Mouse (Mus musculus): ENCODE results near the gene Olfr615.
"Not testable (repeated sequence)": the region's sequence is repeated elsewhere in the genome, so short reads cannot be mapped to it uniquely, and the experiment has no call there.

Olfr615 gene

GRCm38 (mm10) chr7:103555779-103556178 lies at the start of gene Olfr615:
Olfr615 (plus strand) TSS chr7:103556079.
- DNase-seq, result no peak

DNA sequence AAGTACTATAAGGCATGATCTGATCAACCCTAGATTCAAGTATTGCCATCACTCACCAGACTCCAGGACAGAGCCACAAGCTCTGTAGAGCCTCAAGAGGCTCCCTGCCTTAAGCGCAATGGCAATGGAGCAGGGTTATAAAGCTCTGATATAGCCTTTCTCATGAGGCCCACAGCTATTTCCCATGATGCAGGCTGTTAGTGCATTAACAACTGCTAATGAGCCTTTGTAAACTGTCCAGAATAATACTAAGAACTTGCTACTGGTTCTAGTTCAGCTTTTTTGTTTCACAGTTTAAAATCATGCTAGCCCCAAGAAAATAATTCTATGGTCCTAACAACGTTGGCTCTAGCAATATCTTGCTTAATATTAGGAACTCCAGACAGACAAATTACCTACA lies 43.9 kb upstream of the Olfr615 start, which contains the start of gene Olfr610:
Gene Olfr610 (minus strand): TSS at position 101 of the 400 bp plus-strand sequence.
- no peak for DNase-seq

DNA sequence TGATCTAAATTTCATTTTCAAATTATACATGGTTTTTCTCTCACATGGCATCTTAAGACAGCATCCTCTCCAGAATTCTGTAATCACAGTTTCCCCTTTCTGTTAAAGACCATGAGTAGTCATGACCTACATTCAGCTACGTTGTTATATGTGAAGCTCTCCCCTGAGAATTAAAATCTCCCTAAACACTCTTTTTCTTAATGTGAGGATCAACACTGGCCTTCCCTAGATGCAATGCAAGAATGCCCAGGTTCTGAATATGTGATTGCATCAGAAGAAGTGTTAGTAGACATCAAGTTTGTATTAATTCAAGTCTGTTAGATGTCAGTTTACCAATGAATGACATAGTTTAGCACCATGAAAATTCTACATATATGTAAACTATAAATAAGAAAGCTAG lies 35.1 kb upstream of the Olfr615 start, which contains the start of gene Olfr611:
Gene Olfr611 (minus strand): TSS at position 101 of the 400 bp plus-strand sequence.
- not testable (repeated sequence) for DNase-seq

DNA sequence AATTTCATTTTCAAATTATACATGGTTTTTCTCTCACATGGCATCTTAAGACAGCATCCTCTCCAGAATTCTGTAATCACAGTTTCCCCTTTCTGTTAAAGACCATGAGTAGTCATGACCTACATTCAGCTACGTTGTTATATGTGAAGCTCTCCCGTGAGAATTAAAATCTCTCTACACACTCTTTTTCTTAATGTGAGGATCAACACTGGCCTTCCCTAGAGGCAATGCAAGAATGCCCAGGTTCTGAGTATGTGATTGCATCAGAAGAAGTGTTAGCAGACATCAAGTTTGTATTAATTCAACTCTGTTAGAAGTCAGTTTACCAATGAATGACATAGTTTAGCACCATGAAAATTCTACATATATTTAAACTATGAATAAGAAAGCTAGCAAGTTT lies 13.3 kb upstream of the Olfr615 start, which contains the start of gene Olfr612:
Gene Olfr612 (minus strand): TSS at position 101 of the 400 bp plus-strand sequence.
- DNase-seq, result not testable (repeated sequence)

- DNase-seq, result no peak
Observed at GRCm38 (mm10) chr7:103547774-103548173, 8.1 kb upstream of the Olfr615 start, which contains the start of gene Olfr613. Olfr613 (plus strand) TSS chr7:103548074.

- no peak for DNase-seq
Observed at GRCm38 (mm10) chr7:103569043-103569442, 13.2 kb downstream of the Olfr615 start, which contains the start of gene Olfr616. Olfr616 (minus strand) TSS chr7:103569143.

GRCm38 (mm10) chr7:103572761-103573160 lies 16.9 kb downstream of the Olfr615 start, which contains the start of gene Olfr617:
Olfr617 (plus strand) TSS chr7:103573061.
- DNase-seq, result no peak

DNA sequence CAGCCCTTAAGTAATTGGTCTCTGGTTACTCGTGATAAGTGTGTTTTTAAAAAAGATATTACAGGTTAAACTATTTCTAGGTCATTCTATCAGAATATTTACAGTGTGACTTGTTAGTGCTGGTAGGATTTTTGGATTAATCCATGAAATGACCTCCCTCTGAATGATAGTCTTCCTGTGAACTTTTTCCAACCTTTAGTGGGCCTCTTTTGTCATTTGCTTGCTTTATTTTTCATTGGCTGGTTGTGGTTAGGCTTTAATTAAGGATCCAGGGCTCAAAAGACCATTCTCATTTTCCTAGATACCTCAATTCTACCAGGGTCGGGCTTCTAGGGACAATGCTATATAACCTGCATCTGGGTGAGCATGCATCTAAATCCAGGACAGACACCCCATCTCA lies 33.9 kb downstream of the Olfr615 start, which contains the start of gene Olfr618:
Gene Olfr618 (plus strand): TSS at position 301 of the 400 bp plus-strand sequence.
- no peak for DNase-seq

- DNase-seq, result no peak
Observed at GRCm38 (mm10) chr7:103600275-103600674, 44.4 kb downstream of the Olfr615 start, which contains the start of gene Olfr619. Olfr619 (plus strand) TSS chr7:103600575.

GRCm38 (mm10) chr7:103607425-103607824 lies 51.5 kb downstream of the Olfr615 start:
- no peak for DNase-seq

DNA sequence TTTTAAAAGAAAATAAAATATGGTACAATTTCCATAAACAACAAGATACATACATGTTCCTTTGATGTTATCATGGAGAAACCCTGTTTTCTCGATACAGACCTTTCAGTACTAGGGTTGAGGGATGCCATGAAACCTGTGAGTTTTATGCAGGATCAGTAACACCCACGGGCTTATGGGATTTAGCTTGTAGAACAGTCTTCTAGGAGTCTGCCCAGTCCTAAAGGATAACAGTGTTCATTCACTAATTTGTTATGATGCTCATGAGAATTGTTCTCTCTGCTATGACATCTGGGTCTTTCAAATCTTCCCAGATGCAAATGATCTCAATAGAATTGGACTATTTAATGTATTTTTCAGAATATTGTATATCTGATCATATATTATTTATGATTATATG lies 56.6 kb downstream of the Olfr615 start, which contains the start of gene Olfr620:
Gene Olfr620 (minus strand): TSS at position 101 of the 400 bp plus-strand sequence.
- no peak for DNase-seq

Data from thymus, adult 18-20 months (tissue).